ENCODE assay signal across 29 mouse cellular contexts in the genomic region with DNA sequence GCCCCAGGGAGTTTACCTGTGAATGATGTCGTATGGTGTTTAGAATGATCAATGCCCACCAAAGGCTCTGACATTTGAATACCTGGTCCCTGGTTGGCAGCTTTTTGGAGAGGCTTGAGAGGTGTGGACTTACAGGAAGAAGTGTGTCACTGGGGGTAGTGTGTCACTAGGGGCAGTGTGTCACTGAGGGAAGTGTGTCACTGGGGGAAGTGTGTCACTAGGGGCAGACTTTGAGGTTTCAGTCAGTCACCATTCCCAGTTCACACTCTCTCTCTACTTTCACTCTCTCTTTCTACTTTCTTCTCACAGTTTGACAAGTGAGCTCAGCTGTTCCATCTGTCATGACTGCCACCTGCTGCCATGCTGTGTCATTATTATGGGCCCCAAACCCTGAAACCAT. TPM values are rescaled to one million over a fixed set of nuclear protein-coding genes. Genes with fewer than 3 reads are reported as not detected.
A peak's percentile ranks its signal among the peaks of the same experiment; 100 is the strongest.
DNase-seq lines count a peak whose midpoint lies in the region; ATAC-seq and TF ChIP-seq lines count a peak whose summit lies in the region.
"Had no signal": no experiment of that assay in that cellular context is flagged by ENCODE, and none has a peak within 500 bp of the region (broad histone marks: within the 10 kb centered on the region; RNA-seq: fewer than 3 reads in every experiment).

No protein-coding gene starts in this region.

- no peaks in the 10 kb centered on the region for H3K27me3 ChIP-seq in kidney, postnatal 0 days (ENCODE audit: insufficient read depth, low read length)
- no peaks in the 10 kb centered on the region for H3K27me3 ChIP-seq in kidney, embryonic 14.5 days (ENCODE audit: control insufficient read depth, insufficient read depth, low read length)
- H3K27me3 ChIP-seq in limb, embryonic 10.5 days (ENCODE audit: low read depth, poor library complexity, severe bottlenecking), result no peaks in the 10 kb centered on the region
- H3K27me3 ChIP-seq: forebrain, embryonic 13.5 days; hindbrain, embryonic 13.5 days; limb, embryonic 12.5 days; liver, embryonic 15.5 days; neural tube, embryonic 12.5 days had no signal

- 95% methylated on average over 1 of the region's 1 CpGs for WGBS in kidney, postnatal 0 days
- 86% methylated on average over 1 of the region's 1 CpGs for WGBS in kidney, embryonic 14.5 days
- 84% methylated on average over 1 of the region's 1 CpGs for WGBS in limb, embryonic 10.5 days

- H3K4me2 ChIP-seq in kidney, postnatal 0 days (ENCODE audit: low read length), result no peak overlapping the region
- H3K4me2 ChIP-seq in kidney, embryonic 14.5 days (replicated peaks; ENCODE audit: low read depth, low read length), result no peak overlapping the region
- H3K4me2 ChIP-seq: forebrain, embryonic 13.5 days; heart, embryonic 11.5 days; hindbrain, embryonic 13.5 days; limb, embryonic 12.5 days; liver, embryonic 15.5 days; neural tube, embryonic 12.5 days had no signal

- TF ChIP-seq CTCF in kidney, postnatal 0 days (IDR thresholded peaks at IDR 0.05; ENCODE audit: low read depth), result 0 out of 2 replicates have a peak, but pooled peaks have one; percentile 11

- H3K9me3 ChIP-seq in kidney, postnatal 0 days (replicated peaks; ENCODE audit: low read length), result no peaks in the 10 kb centered on the region
- no peaks in the 10 kb centered on the region for H3K9me3 ChIP-seq in kidney, embryonic 14.5 days (ENCODE audit: control insufficient read depth, low read length)
- no peaks in the 10 kb centered on the region for H3K9me3 ChIP-seq in limb, embryonic 10.5 days (replicated peaks)
- H3K9me3 ChIP-seq: forebrain, embryonic 13.5 days; hindbrain, embryonic 13.5 days; limb, embryonic 12.5 days; liver, embryonic 15.5 days; neural tube, embryonic 12.5 days had no signal

- H3K4me1 ChIP-seq in kidney, postnatal 0 days (replicated peaks; ENCODE audit: insufficient read depth, low read length), result no peaks in the 10 kb centered on the region
- H3K4me1 ChIP-seq in kidney, embryonic 14.5 days (ENCODE audit: control insufficient read depth, insufficient read depth, low read length), result no peaks in the 10 kb centered on the region
- H3K4me1 ChIP-seq in limb, embryonic 10.5 days, result peaks cover 25% of the 10 kb centered on the region
- H3K4me1 ChIP-seq: forebrain, embryonic 13.5 days; hindbrain, embryonic 13.5 days; liver, embryonic 15.5 days; neural tube, embryonic 12.5 days had no signal

- H3K27ac ChIP-seq in kidney, postnatal 0 days, result no peak overlapping the region
- no peak overlapping the region for H3K27ac ChIP-seq in kidney, embryonic 14.5 days (ENCODE audit: low read depth, low read length)
- no peak overlapping the region for H3K27ac ChIP-seq in limb, embryonic 10.5 days
- H3K27ac ChIP-seq: forebrain, embryonic 13.5 days; hindbrain, embryonic 13.5 days; limb, embryonic 12.5 days; liver, embryonic 15.5 days; neural tube, embryonic 12.5 days had no signal

- no peak for ATAC-seq in kidney, postnatal 0 days (replicated peaks; ENCODE audit: low FRiP score, low read depth)
- ATAC-seq in kidney, embryonic 14.5 days (ENCODE audit: low FRiP score, low TSS enrichment), result no peak
- peak; percentile 71 for ATAC-seq in megakaryocyte progenitor cell, adult 5-6 weeks (replicated peaks; ENCODE audit: poor library complexity)
- ATAC-seq: activated CD4-positive, CD25-positive, alpha-beta regulatory T cell, adult 4 months; forebrain, embryonic 13.5 days had no signal

- H3K36me3 ChIP-seq in kidney, postnatal 0 days (ENCODE audit: insufficient read depth, low read length), result no peaks in the 10 kb centered on the region
- no peaks in the 10 kb centered on the region for H3K36me3 ChIP-seq in kidney, embryonic 14.5 days (ENCODE audit: control insufficient read depth, insufficient read depth, low read length)
- H3K36me3 ChIP-seq in limb, embryonic 10.5 days, result no peaks in the 10 kb centered on the region
- H3K36me3 ChIP-seq: hindbrain, embryonic 13.5 days; limb, embryonic 12.5 days; liver, embryonic 15.5 days; neural tube, embryonic 12.5 days had no signal

- DNase-seq in kidney, postnatal 0 days (ENCODE audit: low spot score), result no peak
- DNase-seq in thymus, postnatal 0 days (ENCODE audit: low spot score), result peak; percentile 19
- DNase-seq in thymus, postnatal 10 days (ENCODE audit: low spot score in 2 of 2), result no peak
- no peak for DNase-seq in limb, embryonic 10.5 days (ENCODE audit: low spot score)
- DNase-seq in adrenal gland, adult (ENCODE audit: inconsistent age in 2 of 2, low spot score in 1 of 2), result no peak
- DNase-seq: adrenal gland, adult 8-10 months; B cell, adult 2 months; cerebellum, adult 11 months; cerebellum, adult 9-10 months; cerebellum, postnatal 36 days; gastrocnemius, postnatal 10 days; heart, postnatal 4 days; kidney, adult 11 months; layer of hippocampus, adult 9-11 months; lung, postnatal 4 days; midbrain, embryonic 14.5 days; right cerebral cortex, adult 18-20 months; right cerebral cortex, postnatal 4 days; thymus, postnatal 14 days had no signal

- no peak overlapping the region for H3K4me3 ChIP-seq in kidney, postnatal 0 days (replicated peaks; ENCODE audit: low read depth, low read length)
- no peak overlapping the region for H3K4me3 ChIP-seq in kidney, embryonic 14.5 days (ENCODE audit: low read length)
- no peak overlapping the region for H3K4me3 ChIP-seq in limb, embryonic 10.5 days
- H3K4me3 ChIP-seq: forebrain, embryonic 13.5 days; hindbrain, embryonic 13.5 days; limb, embryonic 12.5 days; liver, embryonic 15.5 days; myocyte; neural tube, embryonic 12.5 days had no signal

- H3K9ac ChIP-seq in kidney, postnatal 0 days (ENCODE audit: low read depth, low read length), result no peak overlapping the region
- H3K9ac ChIP-seq in kidney, embryonic 14.5 days (ENCODE audit: low read depth, low read length), result no peak overlapping the region
- H3K9ac ChIP-seq: forebrain, embryonic 13.5 days; hindbrain, embryonic 13.5 days; limb, embryonic 12.5 days; liver, embryonic 15.5 days; neural tube, embryonic 12.5 days had no signal

RNA-seq across cellular contexts. Expression of a gene that starts 52.0 kb away (rescaled TPM):
- polyA plus RNA-seq in kidney, postnatal 0 days (2015; fragmentation: Nextera tagmentation; extraction: Ambion mirVana), result 212 and 227 TPM in 2 replicates
- polyA plus RNA-seq in kidney, embryonic 14.5 days (2014; fragmentation: Nextera tagmentation; extraction: Ambion mirVana), result 231 and 315 TPM in 2 replicates
- polyA plus RNA-seq in thymus, postnatal 0 days (2015; fragmentation: Nextera tagmentation; extraction: Ambion mirVana), result 7.4 and 10.0 TPM in 2 replicates
- 8.6 and 10.3 TPM in 2 replicates for total RNA-seq in megakaryocyte progenitor cell, adult 5-6 weeks (2015)
- total RNA-seq in megakaryocyte progenitor cell, adult 5-6 weeks (2017), result 9.5 and 12.5 TPM in 2 replicates
- polyA plus RNA-seq in limb, embryonic 10.5 days (2016; fragmentation: Nextera tagmentation; extraction: Ambion mirVana), result 152 and 160 TPM in 2 replicates

Comparison
In these comparisons a context has a peak if more than half of its experiments do, and no peak if none do; other contexts are left out.
1. RNA of a gene that starts 52.0 kb away (polyA plus RNA-seq): 231 to 315 TPM in kidney, embryonic 14.5 days, 212 to 227 TPM in kidney, postnatal 0 days and 152 to 160 TPM in limb, embryonic 10.5 days; 7.4 to 10.0 TPM in thymus, postnatal 0 days; every median in the first group is over 10 times any median in the second.